In genomic region chr6:94772868-94773603, GRCm38 (mm10) we compare ENCODE assay signal across 9 mouse cellular contexts.
DNase-seq lines count a peak whose midpoint lies in the region; ATAC-seq and TF ChIP-seq lines count a peak whose summit lies in the region.
"Had no signal": no experiment of that assay in that cellular context is flagged by ENCODE, and none has a peak within 500 bp of the region (broad histone marks: within the 10 kb centered on the region; RNA-seq: fewer than 3 reads in every experiment).

No protein-coding gene starts in this region.

- no peak overlapping the region for H3K4me3 ChIP-seq in kidney, postnatal 0 days (replicated peaks; ENCODE audit: low read depth, low read length)
- peak overlapping the region; percentile 20 for H3K4me3 ChIP-seq in embryonic facial prominence, embryonic 13.5 days
- H3K4me3 ChIP-seq in intestine, postnatal 0 days (ENCODE audit: low read depth, low read length), result no peak overlapping the region
- H3K4me3 ChIP-seq in neural tube, embryonic 12.5 days, result no peak overlapping the region

- no peaks in the 10 kb centered on the region for H3K36me3 ChIP-seq in kidney, postnatal 0 days (ENCODE audit: insufficient read depth, low read length)
- H3K36me3 ChIP-seq in embryonic facial prominence, embryonic 13.5 days, result no peaks in the 10 kb centered on the region
- no peaks in the 10 kb centered on the region for H3K36me3 ChIP-seq in intestine, postnatal 0 days (ENCODE audit: control insufficient read depth, insufficient read depth)
- no peaks in the 10 kb centered on the region for H3K36me3 ChIP-seq in neural tube, embryonic 12.5 days

- H3K9ac ChIP-seq in kidney, postnatal 0 days (ENCODE audit: low read depth, low read length), result no peak overlapping the region
- peak overlapping the region; percentile 63 for H3K9ac ChIP-seq in embryonic facial prominence, embryonic 13.5 days
- no peak overlapping the region for H3K9ac ChIP-seq in intestine, postnatal 0 days (ENCODE audit: low read depth, low read length)
- 0 out of 2 replicates have a peak overlapping the region, but pooled peaks have one; percentile 36 for H3K9ac ChIP-seq in neural tube, embryonic 12.5 days

- no peak for ATAC-seq in kidney, postnatal 0 days (replicated peaks; ENCODE audit: low FRiP score, low read depth)
- ATAC-seq in embryonic facial prominence, embryonic 13.5 days (ENCODE audit: insufficient number of reproducible peaks, insufficient read depth, low FRiP score, low TSS enrichment, low read depth), result no peak
- ATAC-seq in intestine, postnatal 0 days, result no peak
- peak; percentile 31 for ATAC-seq in neural tube, embryonic 12.5 days (ENCODE audit: low FRiP score, low read depth)

- peak overlapping the region; percentile 58 for H3K4me2 ChIP-seq in kidney, postnatal 0 days (ENCODE audit: low read length)
- peak overlapping the region; percentile 59 for H3K4me2 ChIP-seq in embryonic facial prominence, embryonic 13.5 days
- H3K4me2 ChIP-seq in intestine, postnatal 0 days (replicated peaks; ENCODE audit: low read depth), result peak overlapping the region; percentile 50
- H3K4me2 ChIP-seq in neural tube, embryonic 12.5 days (replicated peaks), result peak overlapping the region; percentile 51

- no peak overlapping the region for H3K27ac ChIP-seq in kidney, postnatal 0 days
- peak overlapping the region; percentile 86 for H3K27ac ChIP-seq in embryonic facial prominence, embryonic 13.5 days
- H3K27ac ChIP-seq in intestine, postnatal 0 days (ENCODE audit: low read depth, low read length), result peak overlapping the region; percentile 50; the same call in 1 of the 2 replicates
- peak overlapping the region; percentile 83 for H3K27ac ChIP-seq in neural tube, embryonic 12.5 days

- peaks cover 7% of the 10 kb centered on the region; the same call in 1 of the 2 replicates for H3K4me1 ChIP-seq in kidney, postnatal 0 days (replicated peaks; ENCODE audit: insufficient read depth, low read length)
- peaks cover 35% of the 10 kb centered on the region for H3K4me1 ChIP-seq in embryonic facial prominence, embryonic 13.5 days
- no peaks in the 10 kb centered on the region; the same call in 1 of the 2 replicates for H3K4me1 ChIP-seq in intestine, postnatal 0 days (replicated peaks; ENCODE audit: control insufficient read depth, insufficient read depth, low read length)
- H3K4me1 ChIP-seq in neural tube, embryonic 12.5 days, result peaks cover 27% of the 10 kb centered on the region

- no peaks in the 10 kb centered on the region for H3K9me3 ChIP-seq in kidney, postnatal 0 days (replicated peaks; ENCODE audit: low read length)
- H3K9me3 ChIP-seq in embryonic facial prominence, embryonic 13.5 days, result no peaks in the 10 kb centered on the region
- H3K9me3 ChIP-seq in intestine, postnatal 0 days (ENCODE audit: control insufficient read depth), result no peaks in the 10 kb centered on the region
- H3K9me3 ChIP-seq in neural tube, embryonic 12.5 days, result no peaks in the 10 kb centered on the region

- 43% methylated on average over 12 of the region's 12 CpGs for WGBS in kidney, postnatal 0 days
- 27% methylated on average over 12 of the region's 12 CpGs for WGBS in embryonic facial prominence, embryonic 13.5 days
- WGBS in intestine, postnatal 0 days, result 59% methylated on average over 12 of the region's 12 CpGs
- 9% methylated on average over 12 of the region's 12 CpGs for WGBS in neural tube, embryonic 12.5 days

- no peaks in the 10 kb centered on the region for H3K27me3 ChIP-seq in kidney, postnatal 0 days (ENCODE audit: insufficient read depth, low read length)
- H3K27me3 ChIP-seq in embryonic facial prominence, embryonic 13.5 days, result no peaks in the 10 kb centered on the region
- H3K27me3 ChIP-seq in intestine, postnatal 0 days (replicated peaks; ENCODE audit: control insufficient read depth, insufficient read depth, low read length), result no peaks in the 10 kb centered on the region
- no peaks in the 10 kb centered on the region for H3K27me3 ChIP-seq in neural tube, embryonic 12.5 days (replicated peaks)

- DNase-seq in kidney, postnatal 0 days (ENCODE audit: low spot score), result peak; percentile 30
- DNase-seq in kidney, adult 11 months, result no peak
- no peak for DNase-seq in cerebellum, adult 9-10 months
- no peak for DNase-seq in thymus, postnatal 10 days (ENCODE audit: low spot score in 2 of 2)
- DNase-seq in kidney, adult 8-10 months, result no peak
- DNase-seq: cerebellum, adult 8-10 months had no signal

- TF ChIP-seq CTCF in kidney, postnatal 0 days (IDR thresholded peaks at IDR 0.05; ENCODE audit: low read depth), result no peak
- TF ChIP-seq CTCF in intestine, postnatal 0 days (IDR thresholded peaks at IDR 0.05; ENCODE audit: low read depth), result no peak

Comparison
In these comparisons a context has a peak if more than half of its experiments do, and no peak if none do; other contexts are left out.
1. H3K9ac ChIP-seq: peak in embryonic facial prominence, embryonic 13.5 days (single experiment) and neural tube, embryonic 12.5 days (single experiment); none in kidney, postnatal 0 days (single experiment) and intestine, postnatal 0 days (single experiment).
2. Peak in every context shown above with its lines, with median percentiles within 50 percentile points of each other: H3K4me2 ChIP-seq.